Mouse (Mus musculus): ENCODE data around the gene Hdac4. TPM values are rescaled to one million over a fixed set of nuclear protein-coding genes. Genes with fewer than 3 reads are reported as not detected.
A peak's percentile ranks its signal among the peaks of the same experiment; 100 is the strongest.

Hdac4 gene
- polyA plus RNA-seq, 1 experiment from 2014 or later = 28.0 TPM

DNA sequence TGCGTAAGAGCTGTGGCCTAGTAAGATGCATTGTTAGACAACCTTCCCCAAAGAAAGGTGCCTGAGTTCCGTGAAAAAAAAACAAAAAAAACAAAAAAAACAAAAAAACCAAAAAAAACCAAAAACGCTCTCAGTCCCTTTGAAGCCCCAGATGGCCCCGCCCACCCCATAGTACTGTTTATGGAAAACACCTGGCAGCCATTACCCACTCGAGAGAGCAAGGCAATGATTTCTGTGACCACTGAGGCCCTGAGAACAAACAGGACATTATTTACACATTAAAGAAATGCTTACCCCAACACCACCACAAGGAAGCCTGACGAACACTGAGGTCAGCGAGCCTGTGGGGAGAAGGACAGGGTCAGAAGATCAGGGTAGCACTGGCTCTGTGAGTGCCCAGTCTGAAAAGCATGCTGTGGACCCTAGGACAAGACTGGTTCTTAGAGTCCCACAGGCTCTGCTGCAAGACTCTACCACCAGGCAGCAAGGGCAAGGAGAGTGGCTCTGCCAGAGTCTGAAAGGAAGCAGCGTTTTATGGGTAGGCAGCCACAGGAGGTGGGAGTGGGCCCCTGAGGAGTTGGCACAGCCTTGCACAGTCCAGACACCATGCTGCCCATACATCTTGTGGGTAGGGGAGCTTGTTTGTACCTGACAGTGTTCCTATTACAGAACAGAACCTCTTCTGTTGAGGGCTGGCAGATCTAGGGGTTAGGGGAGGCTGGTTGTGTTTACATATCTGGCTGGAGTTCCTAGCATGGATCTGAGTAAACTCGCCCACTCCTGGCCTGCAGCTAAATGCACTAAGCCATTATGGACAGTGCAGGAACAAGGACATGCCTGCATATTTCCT lies 230.8 kb downstream of the Hdac4 start:
- 23% methylated on average over 9 of the region's 9 CpGs for WGBS
- 0 out of 2 replicates have a peak, but pooled peaks have one; percentile 26 for ATAC-seq (ENCODE audit: low FRiP score, low read depth)
- Histone ChIP-seq H3K4me1 (peaks cover 53% of the 10 kb centered on the region), H3K27ac (peak overlapping the region; percentile 88), H3K9ac (0 out of 2 replicates have a peak overlapping the region, but pooled peaks have one; percentile 9), H3K9me3 (no peaks in the 10 kb centered on the region), H3K27me3 (no peaks in the 10 kb centered on the region), H3K4me3 (no peak overlapping the region), H3K4me2 (replicated peaks) (peak overlapping the region; percentile 12; the same call in 1 of the 2 replicates), H3K36me3 (peaks cover 59% of the 10 kb centered on the region)

DNA sequence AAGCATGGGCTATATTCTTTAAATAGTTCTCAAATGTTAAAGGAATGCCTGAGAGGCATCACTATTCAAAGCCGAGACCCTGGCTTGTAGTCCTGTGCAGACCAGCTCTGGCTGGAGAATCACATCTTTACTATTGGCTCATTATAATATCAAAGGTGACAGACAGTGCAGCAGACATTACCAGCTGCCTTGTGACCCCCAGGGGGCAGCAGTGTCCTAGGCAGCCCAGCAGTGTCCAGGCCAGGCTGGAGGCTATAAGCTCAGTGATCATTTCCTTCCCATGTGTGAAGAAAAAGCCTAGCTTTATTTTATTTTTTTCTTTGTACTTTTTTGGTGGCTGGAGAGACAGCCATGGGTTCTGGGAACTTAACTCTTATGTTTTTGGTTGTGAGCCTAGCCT lies 233.2 kb downstream of the Hdac4 start:
- ATAC-seq (ENCODE audit: low FRiP score, low read depth) = no peak
- Histone ChIP-seq H3K9ac (no peak overlapping the region), H3K4me3 (no peak overlapping the region), H3K4me1 (peaks cover 49% of the 10 kb centered on the region), H3K9me3 (no peaks in the 10 kb centered on the region), H3K27ac (peak overlapping the region; percentile 72), H3K36me3 (peaks cover 61% of the 10 kb centered on the region), H3K27me3 (no peaks in the 10 kb centered on the region), H3K4me2 (replicated peaks) (no peak overlapping the region)
- 50% methylated on average over 1 of the region's 1 CpGs for WGBS

DNA sequence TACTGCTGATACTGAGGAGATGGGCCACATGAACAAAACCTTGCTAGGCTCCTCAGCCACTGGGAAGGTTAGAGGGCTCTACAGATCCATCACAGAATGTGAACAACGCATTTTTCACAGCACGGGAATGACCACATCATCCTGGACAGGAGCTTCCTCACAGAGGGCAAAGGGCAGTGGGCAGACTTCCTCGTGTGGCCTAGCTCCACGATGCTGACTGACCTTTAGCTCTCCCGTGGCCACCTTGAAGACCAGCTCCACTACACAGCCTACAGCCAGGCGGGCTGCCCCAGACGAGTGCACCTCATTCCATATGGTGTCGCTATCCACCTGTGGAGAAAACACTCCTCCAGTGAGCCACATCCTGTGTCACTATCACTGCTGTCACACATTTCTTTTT lies 234.3 kb downstream of the Hdac4 start:
- no peaks in the 10 kb centered on the region for H3K27me3 ChIP-seq
- H3K4me1 ChIP-seq = peaks cover 43% of the 10 kb centered on the region
- no peaks in the 10 kb centered on the region for H3K9me3 ChIP-seq
- whole genome bisulfite sequencing = 70% methylated on average over 8 of the region's 8 CpGs
- no peak overlapping the region for H3K4me2 ChIP-seq (replicated peaks)
- no peak overlapping the region for H3K4me3 ChIP-seq
- no peak overlapping the region for H3K9ac ChIP-seq
- no peak for ATAC-seq (ENCODE audit: low FRiP score, low read depth)
- peaks cover 61% of the 10 kb centered on the region for H3K36me3 ChIP-seq
- no peak overlapping the region for H3K27ac ChIP-seq

DNA sequence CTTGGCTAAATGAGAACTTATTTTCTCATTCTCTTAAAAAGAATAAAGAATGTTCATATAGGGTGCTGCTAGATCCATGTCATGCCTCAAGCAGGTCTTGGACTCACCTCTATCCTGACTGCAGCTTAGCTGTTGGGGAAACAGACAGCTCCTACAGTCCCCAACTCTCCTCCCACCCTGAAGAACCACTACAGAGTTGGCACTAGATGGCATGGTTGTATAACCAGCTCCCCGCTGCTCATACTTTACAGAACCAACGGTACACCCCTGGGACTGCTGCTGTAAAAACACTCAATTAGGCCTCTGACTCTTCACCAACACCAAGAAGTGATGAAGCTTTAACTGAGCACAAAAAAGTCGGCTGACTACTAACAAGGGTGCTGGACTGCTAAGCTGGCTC lies 235.6 kb downstream of the Hdac4 start:
- 81% methylated on average over 3 of the region's 3 CpGs for WGBS
- H3K4me1 ChIP-seq = peaks cover 29% of the 10 kb centered on the region
- H3K9me3 ChIP-seq = no peaks in the 10 kb centered on the region
- H3K9ac ChIP-seq = no peak overlapping the region
- no peak overlapping the region for H3K27ac ChIP-seq
- H3K4me2 ChIP-seq (replicated peaks) = no peak overlapping the region
- no peak for ATAC-seq (ENCODE audit: low FRiP score, low read depth)
- no peaks in the 10 kb centered on the region for H3K27me3 ChIP-seq
- no peak overlapping the region for H3K4me3 ChIP-seq
- H3K36me3 ChIP-seq = peaks cover 70% of the 10 kb centered on the region

GRCm38 (mm10) chr1:91959044-91959443 lies 236.5 kb downstream of the Hdac4 start:
- Histone ChIP-seq H3K36me3 (peaks cover 75% of the 10 kb centered on the region), H3K9me3 (no peaks in the 10 kb centered on the region), H3K4me1 (peaks cover 27% of the 10 kb centered on the region), H3K9ac (no peak overlapping the region), H3K4me3 (no peak overlapping the region), H3K27me3 (no peaks in the 10 kb centered on the region), H3K27ac (no peak overlapping the region), H3K4me2 (replicated peaks) (no peak overlapping the region)
- no peak for ATAC-seq (ENCODE audit: low FRiP score, low read depth)
- WGBS = 91% methylated on average over 5 of the region's 5 CpGs

DNA sequence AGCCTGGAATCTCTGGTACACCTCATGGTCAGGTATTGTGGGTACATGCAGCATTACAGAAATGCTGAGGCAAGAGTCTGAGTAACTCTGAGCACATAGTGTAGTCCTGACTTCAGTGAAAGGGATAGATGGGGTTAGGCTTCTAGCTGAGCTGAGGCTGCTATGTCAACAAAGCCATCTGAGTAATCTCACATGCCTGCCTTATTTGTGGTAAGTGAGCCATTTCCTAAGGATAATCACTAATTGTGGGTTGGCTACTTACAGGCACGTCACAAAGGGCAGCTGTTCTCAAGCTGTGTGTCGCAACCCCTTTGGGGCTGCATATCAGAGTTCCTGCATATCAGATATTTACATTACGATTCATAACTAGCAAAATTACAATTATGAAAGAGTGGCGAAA lies 239.3 kb downstream of the Hdac4 start:
- ATAC-seq (ENCODE audit: low FRiP score, low read depth) = no peak
- H3K4me2 ChIP-seq (replicated peaks) = no peak overlapping the region
- peaks cover 21% of the 10 kb centered on the region for H3K4me1 ChIP-seq
- H3K27me3 ChIP-seq = no peaks in the 10 kb centered on the region
- peaks cover 88% of the 10 kb centered on the region for H3K36me3 ChIP-seq
- WGBS = 75% methylated on average over 4 of the region's 4 CpGs
- no peak overlapping the region for H3K9ac ChIP-seq
- H3K27ac ChIP-seq = no peak overlapping the region
- H3K4me3 ChIP-seq = no peak overlapping the region
- no peaks in the 10 kb centered on the region for H3K9me3 ChIP-seq

DNA sequence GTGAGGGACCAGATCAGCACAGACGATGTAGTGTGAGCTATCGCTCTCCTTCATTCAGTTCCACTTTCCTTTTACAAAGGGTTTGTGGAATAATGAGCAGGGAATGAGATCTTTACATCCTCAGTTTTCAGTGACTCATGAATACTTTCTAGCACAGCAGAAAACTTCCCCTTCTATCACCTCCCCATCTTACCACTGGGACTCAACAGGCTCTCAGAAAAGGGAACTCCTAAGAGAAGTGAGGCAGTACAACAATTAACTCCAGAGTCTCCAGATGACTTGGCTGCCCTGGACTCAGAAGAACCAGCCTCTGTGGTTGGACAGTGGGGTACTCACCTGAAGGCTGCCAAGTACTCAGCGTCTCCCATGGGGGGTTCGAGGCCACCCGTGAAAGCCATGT lies 240.5 kb downstream of the Hdac4 start:
- Histone ChIP-seq H3K27me3 (no peaks in the 10 kb centered on the region), H3K9ac (no peak overlapping the region), H3K4me3 (no peak overlapping the region), H3K9me3 (no peaks in the 10 kb centered on the region), H3K36me3 (peaks cover 85% of the 10 kb centered on the region), H3K4me2 (replicated peaks) (no peak overlapping the region), H3K27ac (no peak overlapping the region), H3K4me1 (peaks cover 21% of the 10 kb centered on the region)
- ATAC-seq (ENCODE audit: low FRiP score, low read depth) = no peak
- WGBS = 86% methylated on average over 5 of the region's 5 CpGs

DNA sequence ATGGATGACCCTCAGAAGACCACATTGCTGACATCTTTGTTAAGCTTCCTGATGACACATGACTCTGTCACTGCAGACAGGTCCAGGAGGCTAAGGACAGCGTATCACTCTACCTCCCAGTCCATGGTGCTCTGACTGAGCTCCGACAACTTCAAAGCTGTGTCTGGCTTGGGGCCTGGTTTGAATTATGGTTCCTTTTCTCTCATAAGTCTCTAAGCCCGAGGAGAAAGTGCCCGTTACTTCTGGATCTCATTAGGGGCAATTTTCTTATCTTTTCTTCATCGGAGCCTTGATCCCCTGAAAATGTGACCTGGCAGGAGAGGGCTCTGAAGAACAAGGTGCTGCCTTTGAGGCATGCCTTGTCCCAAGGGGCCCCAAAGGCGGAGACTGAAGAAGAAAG lies 242.6 kb downstream of the Hdac4 start:
- H3K9ac ChIP-seq = no peak overlapping the region
- no peaks in the 10 kb centered on the region for H3K27me3 ChIP-seq
- 17% methylated on average over 6 of the region's 6 CpGs for WGBS
- H3K27ac ChIP-seq = no peak overlapping the region
- H3K9me3 ChIP-seq = no peaks in the 10 kb centered on the region
- ATAC-seq (ENCODE audit: low FRiP score, low read depth) = no peak
- peaks cover 85% of the 10 kb centered on the region for H3K36me3 ChIP-seq
- H3K4me1 ChIP-seq = peaks cover 21% of the 10 kb centered on the region
- H3K4me2 ChIP-seq (replicated peaks) = no peak overlapping the region
- no peak overlapping the region for H3K4me3 ChIP-seq

DNA sequence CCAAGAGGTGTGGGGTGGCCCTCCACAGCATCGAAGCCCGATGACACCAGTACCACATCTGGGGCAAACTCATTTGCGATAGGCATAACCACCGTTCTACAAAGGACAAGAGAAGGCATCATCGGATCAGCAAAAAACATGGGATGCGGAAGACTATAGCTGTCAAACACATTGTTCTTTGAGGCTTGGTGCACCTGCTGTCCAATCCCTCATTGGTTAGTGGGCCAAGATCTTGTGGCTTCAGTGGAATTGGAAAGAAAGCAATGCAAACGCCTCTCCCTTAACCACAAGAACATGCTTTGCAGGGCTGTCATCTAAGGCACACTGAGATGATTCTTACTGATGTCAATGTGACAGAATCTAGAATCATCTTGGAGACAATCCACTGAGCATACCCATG lies 248.1 kb downstream of the Hdac4 start:
- Histone ChIP-seq H3K9me3 (no peaks in the 10 kb centered on the region), H3K4me1 (no peaks in the 10 kb centered on the region), H3K9ac (no peak overlapping the region), H3K4me3 (no peak overlapping the region), H3K4me2 (replicated peaks) (no peak overlapping the region), H3K27ac (no peak overlapping the region), H3K27me3 (no peaks in the 10 kb centered on the region), H3K36me3 (peaks cover 91% of the 10 kb centered on the region)
- 93% methylated on average over 7 of the region's 7 CpGs for WGBS
- no peak for ATAC-seq (ENCODE audit: low FRiP score, low read depth)

DNA sequence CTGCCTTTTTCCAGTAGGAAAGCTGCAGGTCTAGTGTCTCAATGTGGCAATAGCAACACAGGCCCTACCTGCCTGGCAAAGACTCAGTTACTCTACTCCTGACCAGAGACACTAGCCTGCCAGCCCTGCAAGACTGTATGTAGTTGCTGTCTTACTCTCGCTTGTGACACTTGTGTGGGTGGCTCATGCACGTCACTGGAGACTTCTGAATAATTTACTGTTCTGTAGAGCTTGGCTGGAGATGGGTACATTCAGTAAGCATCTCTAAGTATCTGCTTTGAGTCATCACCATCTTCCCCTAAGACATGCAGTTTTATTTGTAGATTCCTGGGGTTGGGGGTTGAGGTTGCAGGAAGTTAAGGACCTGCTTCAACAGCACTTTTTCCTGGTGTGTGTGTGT lies 252.9 kb downstream of the Hdac4 start:
- WGBS = 97% methylated on average over 2 of the region's 2 CpGs
- ATAC-seq (ENCODE audit: low FRiP score, low read depth) = no peak
- Histone ChIP-seq H3K9me3 (no peaks in the 10 kb centered on the region), H3K4me3 (no peak overlapping the region), H3K9ac (no peak overlapping the region), H3K4me2 (replicated peaks) (no peak overlapping the region), H3K27ac (no peak overlapping the region), H3K27me3 (no peaks in the 10 kb centered on the region), H3K4me1 (no peaks in the 10 kb centered on the region), H3K36me3 (peaks cover 76% of the 10 kb centered on the region)

GRCm38 (mm10) chr1:91942031-91942430 lies 253.5 kb downstream of the Hdac4 start:
- WGBS = 51% methylated on average over 3 of the region's 3 CpGs
- no peak for ATAC-seq (ENCODE audit: low FRiP score, low read depth)

DNA sequence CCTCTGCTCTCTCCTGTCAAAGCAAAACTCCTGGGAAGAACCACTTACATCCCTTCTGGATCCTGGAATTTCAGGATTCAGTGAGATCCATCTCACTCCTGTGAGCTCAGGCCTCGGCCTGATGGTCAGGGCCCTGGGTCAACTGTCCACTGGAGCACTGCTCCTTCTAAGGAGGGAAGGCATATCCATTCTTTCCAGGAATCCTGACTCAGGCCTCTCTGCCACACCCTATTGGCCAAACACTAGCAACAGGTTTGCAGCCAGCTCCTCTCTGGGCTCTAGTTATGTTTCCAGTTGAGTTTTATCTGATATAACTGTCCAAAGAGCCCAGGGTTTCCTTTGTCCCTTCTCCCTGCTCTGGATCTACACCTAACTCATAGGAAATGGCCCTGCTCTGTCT lies 254.4 kb downstream of the Hdac4 start:
- ATAC-seq (ENCODE audit: low FRiP score, low read depth) = no peak
- H3K36me3 ChIP-seq = peaks cover 74% of the 10 kb centered on the region

More at GRCm38 (mm10) chr1:91942031-91942430, 253.5 kb downstream of the Hdac4 start:
- no peak overlapping the region for H3K4me3 ChIP-seq
- H3K9ac ChIP-seq = no peak overlapping the region
- H3K36me3 ChIP-seq = peaks cover 76% of the 10 kb centered on the region
- no peaks in the 10 kb centered on the region for H3K4me1 ChIP-seq
- no peaks in the 10 kb centered on the region for H3K9me3 ChIP-seq
- H3K4me2 ChIP-seq (replicated peaks) = no peak overlapping the region
- no peaks in the 10 kb centered on the region for H3K27me3 ChIP-seq
- no peak overlapping the region for H3K27ac ChIP-seq

GRCm38 (mm10) chr1:91935171-91935570 lies 260.3 kb downstream of the Hdac4 start:
- WGBS = 92% methylated on average over 3 of the region's 3 CpGs

More for the DNA sequence above, 254.4 kb downstream of the Hdac4 start:
- Histone ChIP-seq H3K4me1 (no peaks in the 10 kb centered on the region), H3K9ac (no peak overlapping the region), H3K4me3 (no peak overlapping the region), H3K9me3 (no peaks in the 10 kb centered on the region), H3K27me3 (no peaks in the 10 kb centered on the region), H3K27ac (no peak overlapping the region), H3K4me2 (replicated peaks) (no peak overlapping the region)
- 96% methylated on average over 1 of the region's 1 CpGs for WGBS

More at GRCm38 (mm10) chr1:91935171-91935570, 260.3 kb downstream of the Hdac4 start:
- Histone ChIP-seq H3K4me3 (no peak overlapping the region), H3K4me1 (peaks cover 8% of the 10 kb centered on the region; the same call in 1 of the 2 replicates), H3K4me2 (replicated peaks) (no peak overlapping the region), H3K27ac (no peak overlapping the region), H3K9ac (no peak overlapping the region), H3K27me3 (no peaks in the 10 kb centered on the region), H3K9me3 (no peaks in the 10 kb centered on the region), H3K36me3 (peaks cover 67% of the 10 kb centered on the region)
- ATAC-seq (ENCODE audit: low FRiP score, low read depth) = no peak

All from limb, embryonic 13.5 days (tissue).